Mouse (Mus musculus) limb, embryonic 12.5 days (tissue): ENCODE measurements around the gene Ccdc33. TPM values are rescaled to one million over a fixed set of nuclear protein-coding genes. Genes with fewer than 3 reads are reported as not detected.

ENCODE experiments used
- ATAC-seq: fragments of 200-750 bp; cut with Nextera tagmentation; 2 replicates; pipeline ENCODE4 v1.8.0; 2017; ENCODE audit warnings: low read depth, moderate TSS enrichment; ENCODE audit not compliant: insufficient number of reproducible peaks, insufficient read depth, low FRiP score, low TSS enrichment
- H3K27ac ChIP-seq: fragments of 300-500 bp; sonication (generic); 2 replicates; pipeline ENCODE4 v1.5.1; 2016; ENCODE audit warnings: mild to moderate bottlenecking, moderate library complexity
- H3K27me3 ChIP-seq: fragments of 300-500 bp; sonication (generic); 2 replicates; pipeline ENCODE4 v1.6.1; 2016; ENCODE audit warnings: mild to moderate bottlenecking, moderate library complexity
- H3K36me3 ChIP-seq: fragments of 300-500 bp; sonication (generic); 2 replicates; pipeline ENCODE4 v1.6.1; 2016; ENCODE audit warnings: mild to moderate bottlenecking, moderate library complexity
- H3K4me1 ChIP-seq: fragments of 300-500 bp; sonication (generic); replicated peaks from 2 replicates; pipeline ENCODE4 v1.6.1; 2016
- H3K4me2 ChIP-seq: fragments of 300-500 bp; sonication (generic); 2 replicates; pipeline ENCODE4 v1.6.1; 2016; ENCODE audit warnings: mild to moderate bottlenecking, moderate library complexity
- H3K4me3 ChIP-seq: fragments of 300-500 bp; sonication (generic); replicated peaks from 2 replicates; pipeline ENCODE4 v1.5.1; 2016; ENCODE audit warnings: mild to moderate bottlenecking
- H3K9ac ChIP-seq: fragments of 300-500 bp; sonication (generic); replicated peaks from 2 replicates; pipeline ENCODE4 v1.6.1; 2016; ENCODE audit warnings: mild to moderate bottlenecking, moderate library complexity
- H3K9me3 ChIP-seq: fragments of 300-500 bp; sonication (generic); 2 replicates; pipeline ENCODE4 v1.6.1; 2016; ENCODE audit warnings: mild to moderate bottlenecking, moderate library complexity
- WGBS: fragments of 180-500 bp; shearing (Covaris S2); methylation state at CpG from one replicate; pipeline ENCODE4 v1.1.7; 2016; 5-methylcytosine and 5-hydroxymethylcytosine counted together
- polyA plus RNA-seq: library from polyadenylated mRNA; unstranded; fragments of >200 nt; fragmentation: Nextera tagmentation; extraction: Ambion mirVana; gene quantifications from 2 replicates; pipeline ENCODE4 v1.2.1, GENCODE M21; 2016

Gene Ccdc33
- polyA plus RNA-seq, 1 experiment from 2014 or later: 0.19 TPM

DNA sequence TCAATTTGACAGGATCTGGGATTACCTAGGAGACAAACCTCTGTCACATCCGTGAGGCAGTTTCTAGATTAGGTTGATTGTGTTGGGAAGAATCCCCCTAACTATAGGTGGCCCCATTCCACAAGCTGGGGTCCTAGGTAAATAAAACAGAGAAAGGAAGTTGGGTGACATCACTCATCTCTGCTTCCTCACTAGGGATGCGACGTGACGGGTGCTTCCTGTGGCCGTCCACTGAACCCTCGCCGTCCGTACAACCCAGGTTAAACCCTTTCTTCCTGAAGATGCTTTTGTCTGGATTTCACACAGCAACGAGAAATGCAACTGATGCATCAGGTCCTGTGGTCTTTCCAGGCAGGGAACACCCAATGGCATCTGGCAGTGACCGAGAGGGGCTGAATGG, 71.6 kb downstream of the Ccdc33 start:
- H3K4me1 ChIP-seq: peaks cover 53% of the 10 kb centered on the region
- no peak overlapping the region for H3K4me2 ChIP-seq
- H3K27ac ChIP-seq: no peak overlapping the region
- WGBS: 81% methylated on average over 10 of the region's 10 CpGs
- no peak overlapping the region for H3K9ac ChIP-seq
- no peak overlapping the region for H3K4me3 ChIP-seq
- peaks cover 54% of the 10 kb centered on the region for H3K27me3 ChIP-seq
- no peak for ATAC-seq
- H3K36me3 ChIP-seq: no peaks in the 10 kb centered on the region
- H3K9me3 ChIP-seq: no peaks in the 10 kb centered on the region

DNA sequence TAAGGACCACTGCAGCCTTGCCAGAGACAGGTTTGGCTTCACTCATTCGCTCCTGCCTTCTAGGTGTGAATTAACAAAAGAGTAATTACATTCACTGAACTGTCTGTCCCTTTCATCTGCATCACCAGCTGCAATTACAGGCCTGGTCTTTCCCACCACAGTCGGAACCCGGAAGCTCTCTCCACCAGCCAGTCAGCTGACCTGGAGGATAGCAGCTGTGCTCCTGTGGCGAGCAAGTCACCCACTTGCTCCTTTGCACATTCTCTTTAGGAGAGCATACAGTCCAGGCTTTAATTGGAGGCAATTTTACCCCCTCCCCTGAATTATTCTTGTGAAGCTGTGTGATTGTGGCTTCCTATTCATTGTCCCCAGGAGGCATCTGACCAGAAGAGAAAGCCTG, 73.0 kb downstream of the Ccdc33 start:
- 11% methylated on average over 4 of the region's 4 CpGs for WGBS
- Histone ChIP-seq H3K4me1 (peaks cover 59% of the 10 kb centered on the region), H3K27me3 (peaks cover 43% of the 10 kb centered on the region), H3K4me3 (no peak overlapping the region), H3K4me2 (no peak overlapping the region), H3K9me3 (no peaks in the 10 kb centered on the region), H3K27ac (no peak overlapping the region), H3K9ac (no peak overlapping the region), H3K36me3 (no peaks in the 10 kb centered on the region)
- no peak for ATAC-seq

- no peak overlapping the region for H3K4me3 ChIP-seq
- no peak overlapping the region; the same call in 1 of the 2 replicates for H3K9ac ChIP-seq
- H3K9me3 ChIP-seq: no peaks in the 10 kb centered on the region
- H3K27ac ChIP-seq: no peak overlapping the region
- WGBS: 14% methylated on average over 10 of the region's 10 CpGs
- H3K4me1 ChIP-seq: peaks cover 67% of the 10 kb centered on the region
- peaks cover 35% of the 10 kb centered on the region for H3K27me3 ChIP-seq
- H3K36me3 ChIP-seq: no peaks in the 10 kb centered on the region
- no peak overlapping the region for H3K4me2 ChIP-seq
- ATAC-seq: no peak
Measured at GRCm38 (mm10) chr9:58044828-58045227, 73.8 kb downstream of the Ccdc33 start.

GRCm38 (mm10) chr9:58043496-58044017, 75.1 kb downstream of the Ccdc33 start:
- no peak for ATAC-seq
- H3K27me3 ChIP-seq: peaks cover 23% of the 10 kb centered on the region
- no peaks in the 10 kb centered on the region for H3K9me3 ChIP-seq
- no peaks in the 10 kb centered on the region for H3K36me3 ChIP-seq
- H3K4me2 ChIP-seq: no peak overlapping the region
- 84% methylated on average over 10 of the region's 10 CpGs for whole genome bisulfite sequencing
- no peak overlapping the region for H3K9ac ChIP-seq
- no peak overlapping the region for H3K27ac ChIP-seq
- peaks cover 72% of the 10 kb centered on the region for H3K4me1 ChIP-seq
- no peak overlapping the region for H3K4me3 ChIP-seq

DNA sequence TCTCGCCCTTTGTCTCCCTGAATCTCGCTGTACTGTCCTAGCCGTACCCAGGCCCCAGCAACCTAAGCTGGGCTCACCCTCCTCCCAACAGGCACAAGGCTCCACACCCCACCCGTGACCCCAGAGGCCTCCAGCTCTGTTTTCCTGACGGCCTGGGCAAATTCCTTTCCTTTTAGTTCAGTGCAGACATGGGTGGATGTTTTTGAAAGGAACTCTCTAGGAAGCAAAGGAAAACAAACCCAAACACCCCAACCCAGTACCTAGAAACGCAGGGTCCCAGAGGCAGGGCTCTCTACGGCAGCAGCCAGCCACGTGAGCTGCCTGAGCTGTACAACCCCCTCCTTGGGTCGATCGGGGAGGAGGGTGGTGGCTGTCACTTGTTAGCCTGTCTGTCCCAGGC, 76.2 kb downstream of the Ccdc33 start:
- ATAC-seq: no peak
- H3K9ac ChIP-seq: no peak overlapping the region
- H3K4me2 ChIP-seq: no peak overlapping the region; the same call in 1 of the 2 replicates
- no peak overlapping the region for H3K4me3 ChIP-seq
- WGBS: 32% methylated on average over 10 of the region's 10 CpGs
- no peaks in the 10 kb centered on the region for H3K36me3 ChIP-seq
- peaks cover 23% of the 10 kb centered on the region for H3K27me3 ChIP-seq
- peaks cover 71% of the 10 kb centered on the region for H3K4me1 ChIP-seq
- no peaks in the 10 kb centered on the region for H3K9me3 ChIP-seq
- H3K27ac ChIP-seq: peak overlapping the region; percentile 90

DNA sequence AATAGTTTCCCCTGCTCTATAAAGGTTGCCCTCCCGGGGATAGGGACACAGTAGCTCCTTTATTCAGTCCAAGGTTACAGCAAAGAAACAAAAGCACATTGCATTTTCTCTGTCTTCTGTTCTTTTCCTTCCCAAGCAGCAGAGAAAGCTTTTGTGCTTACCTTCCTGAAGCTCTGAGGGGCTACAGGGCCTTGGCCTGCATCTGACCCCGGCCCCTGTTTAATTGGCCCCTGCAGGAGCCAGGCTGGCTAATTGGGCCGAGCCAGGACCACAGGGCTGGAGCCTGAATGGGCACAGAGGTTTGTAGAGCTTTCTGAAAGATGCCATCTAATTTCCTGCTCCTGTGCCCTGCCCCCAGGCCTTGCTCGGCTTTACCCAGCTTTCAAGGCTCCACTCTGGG, 77.6 kb downstream of the Ccdc33 start:
- Histone ChIP-seq H3K36me3 (no peaks in the 10 kb centered on the region), H3K27ac (peak overlapping the region; percentile 90), H3K9me3 (no peaks in the 10 kb centered on the region), H3K9ac (no peak overlapping the region; the same call in 1 of the 2 replicates), H3K4me2 (peak overlapping the region; percentile 17; the same call in 1 of the 2 replicates), H3K27me3 (peaks cover 28% of the 10 kb centered on the region), H3K4me1 (peaks cover 71% of the 10 kb centered on the region), H3K4me3 (no peak overlapping the region)
- ATAC-seq: 0 out of 2 replicates have a peak, but pooled peaks have one; percentile 14
- WGBS: 23% methylated on average over 4 of the region's 4 CpGs

- Histone ChIP-seq H3K4me1 (peaks cover 48% of the 10 kb centered on the region), H3K27ac (0 out of 2 replicates have a peak overlapping the region, but pooled peaks have one; percentile 17), H3K36me3 (no peaks in the 10 kb centered on the region), H3K9me3 (no peaks in the 10 kb centered on the region), H3K27me3 (peaks cover 32% of the 10 kb centered on the region), H3K4me2 (no peak overlapping the region), H3K9ac (no peak overlapping the region), H3K4me3 (no peak overlapping the region)
- no peak for ATAC-seq
- 29% methylated on average over 19 of the region's 19 CpGs for WGBS
Measured at GRCm38 (mm10) chr9:58038500-58039168, 80.0 kb downstream of the Ccdc33 start.

- 76% methylated on average over 4 of the region's 4 CpGs for WGBS
- Histone ChIP-seq H3K9me3 (no peaks in the 10 kb centered on the region), H3K27ac (no peak overlapping the region), H3K4me2 (no peak overlapping the region), H3K36me3 (no peaks in the 10 kb centered on the region), H3K27me3 (peaks cover 39% of the 10 kb centered on the region), H3K4me1 (peaks cover 35% of the 10 kb centered on the region), H3K9ac (no peak overlapping the region), H3K4me3 (no peak overlapping the region)
- no peak for ATAC-seq
Measured at GRCm38 (mm10) chr9:58036961-58037360, 81.7 kb downstream of the Ccdc33 start.

DNA sequence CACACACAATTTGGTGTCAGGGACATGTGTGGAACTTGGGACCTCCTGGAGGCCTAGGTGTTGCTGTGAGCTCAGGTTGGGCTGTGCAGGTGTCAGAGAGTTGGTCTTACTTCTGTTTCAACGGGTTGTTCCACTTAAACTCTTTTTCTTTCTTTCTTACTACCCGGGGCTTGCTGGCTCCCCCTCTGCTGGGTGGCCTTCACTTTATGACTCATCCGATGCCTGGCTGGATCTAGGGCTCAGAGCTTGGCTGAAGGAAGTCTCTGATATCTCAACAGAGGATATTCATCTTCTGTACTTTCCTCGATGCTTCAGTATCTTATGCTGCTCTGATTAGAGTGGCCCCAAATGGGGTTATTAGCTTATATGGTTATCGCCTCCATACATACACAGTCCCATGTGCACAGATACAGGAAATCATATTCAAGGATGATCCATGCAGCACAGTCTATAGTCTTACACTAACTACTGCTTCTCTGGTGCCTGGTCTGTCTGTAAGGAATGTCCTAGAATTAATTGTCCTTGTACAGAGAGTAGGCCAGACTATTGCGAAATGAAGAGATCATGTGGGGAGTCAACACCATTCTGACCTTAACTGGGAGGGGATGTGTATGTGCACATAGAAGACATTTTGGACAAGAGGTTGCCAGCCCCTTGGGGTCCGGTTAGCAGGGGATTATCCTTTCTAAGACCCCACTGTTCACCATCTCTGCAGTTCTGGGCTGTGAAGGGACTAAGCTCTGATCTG, 82.5 kb downstream of the Ccdc33 start:
- Histone ChIP-seq H3K9ac (no peak overlapping the region), H3K4me3 (no peak overlapping the region), H3K4me2 (no peak overlapping the region), H3K36me3 (no peaks in the 10 kb centered on the region), H3K27ac (no peak overlapping the region), H3K9me3 (no peaks in the 10 kb centered on the region), H3K27me3 (peaks cover 39% of the 10 kb centered on the region), H3K4me1 (peaks cover 27% of the 10 kb centered on the region)
- ATAC-seq: no peak
- 74% methylated on average over 7 of the region's 7 CpGs for WGBS

GRCm38 (mm10) chr9:58035519-58035918, 83.1 kb downstream of the Ccdc33 start:
- Histone ChIP-seq H3K36me3 (no peaks in the 10 kb centered on the region), H3K4me1 (peaks cover 21% of the 10 kb centered on the region), H3K9me3 (no peaks in the 10 kb centered on the region), H3K4me3 (no peak overlapping the region), H3K4me2 (no peak overlapping the region), H3K27me3 (peaks cover 43% of the 10 kb centered on the region), H3K27ac (no peak overlapping the region), H3K9ac (no peak overlapping the region)
- ATAC-seq: no peak
- 65% methylated on average over 2 of the region's 2 CpGs for WGBS

DNA sequence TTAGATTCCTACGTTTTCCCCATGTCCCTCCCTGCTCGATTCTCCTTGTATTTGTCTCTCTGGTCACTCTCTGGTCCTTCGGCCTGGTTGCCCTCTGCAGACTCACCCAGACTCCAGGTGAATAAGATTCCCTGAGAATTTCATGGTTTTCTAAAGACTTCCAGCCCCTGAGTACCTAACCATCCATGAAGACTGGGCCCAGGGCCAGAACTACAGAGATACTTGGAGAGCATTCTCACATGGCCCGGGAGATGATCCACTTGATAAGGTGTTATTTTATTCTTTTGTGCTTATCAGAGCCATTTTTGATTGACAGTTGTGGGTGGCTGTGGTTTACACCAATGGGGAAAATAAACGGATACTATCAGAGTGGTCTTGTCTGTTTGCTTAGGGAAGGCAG, 86.7 kb downstream of the Ccdc33 start:
- no peaks in the 10 kb centered on the region for H3K4me1 ChIP-seq
- no peaks in the 10 kb centered on the region for H3K9me3 ChIP-seq
- no peak overlapping the region for H3K9ac ChIP-seq
- no peak overlapping the region for H3K4me3 ChIP-seq
- H3K27ac ChIP-seq: no peak overlapping the region
- no peak for ATAC-seq
- 82% methylated on average over 5 of the region's 5 CpGs for WGBS
- H3K36me3 ChIP-seq: no peaks in the 10 kb centered on the region
- peaks cover 27% of the 10 kb centered on the region for H3K27me3 ChIP-seq
- no peak overlapping the region for H3K4me2 ChIP-seq
